Mouse (Mus musculus) bone marrow, adult 2 months (tissue): Measurements from ENCODE around the gene Trim8.

Experiments
- CTCF ChIP-seq: fragments of 200-500 bp; IDR thresholded peaks from 2 replicates; pipeline ENCODE4 v1.5.1; 2011; ENCODE audit warnings: low read length, control low read depth; ENCODE audit not compliant: control insufficient read depth, insufficient read depth
- POLR2A ChIP-seq: fragments of 200-500 bp; IDR thresholded peaks from 2 replicates; pipeline ENCODE4 v1.6.1; 2011; ENCODE audit warnings: low read depth, mild to moderate bottlenecking, control low read depth, low read length, borderline replicate concordance; ENCODE audit not compliant: control insufficient read depth

GRCm38 (mm10) chr19:46506372-46506717 lies 4.8 kb downstream of the Trim8 start:
- no peak for TF ChIP-seq CTCF
- TF ChIP-seq POLR2A, result no peak
